ENCODE assay signal across 8 mouse cellular contexts in the genomic region with DNA sequence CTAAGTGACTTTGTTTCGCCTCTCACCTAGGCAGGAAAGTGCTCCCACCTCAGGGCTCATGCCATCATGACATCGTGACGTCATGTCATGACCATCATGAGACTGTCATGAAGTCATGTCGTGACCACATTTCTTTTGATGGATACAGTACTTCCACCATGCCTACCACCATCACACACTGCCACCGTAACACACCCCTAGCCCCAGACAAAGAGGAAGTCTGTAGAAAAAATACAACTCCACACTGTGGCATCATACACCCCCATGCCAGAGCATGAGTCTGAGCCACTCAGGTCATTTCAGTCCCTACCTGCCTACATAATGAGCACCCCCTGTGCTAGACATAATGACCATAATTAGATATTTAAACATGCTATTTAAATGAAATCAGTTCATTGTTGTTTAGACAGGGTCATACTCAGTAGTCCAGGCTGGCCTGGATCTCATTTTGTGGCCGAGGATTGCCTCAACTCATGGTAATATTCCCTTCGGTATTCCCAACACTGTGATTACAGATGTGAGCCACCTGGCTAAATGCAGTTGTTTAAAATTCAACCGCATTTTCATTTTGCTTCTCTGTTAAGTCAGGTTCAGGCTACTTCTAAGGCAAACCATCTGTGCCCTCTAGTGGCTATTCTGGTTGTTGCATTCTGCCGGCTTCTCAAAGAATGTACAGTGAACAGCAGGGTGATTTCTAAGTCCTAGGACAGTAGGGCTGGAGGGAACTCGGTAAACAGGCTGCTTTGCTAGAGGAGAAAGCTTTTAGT. TPM values are rescaled to one million over a fixed set of nuclear protein-coding genes. Genes with fewer than 3 reads are reported as not detected.
DNase-seq lines count a peak whose midpoint lies in the region; ATAC-seq and TF ChIP-seq lines count a peak whose summit lies in the region.

No protein-coding gene starts in this region.

- H3K4me2 ChIP-seq in embryonic facial prominence, embryonic 11.5 days (ENCODE audit: low read depth, low read length): no peak overlapping the region
- H3K4me2 ChIP-seq in kidney, embryonic 14.5 days (replicated peaks; ENCODE audit: low read depth, low read length): no peak overlapping the region
- H3K4me2 ChIP-seq in limb, embryonic 13.5 days (replicated peaks): no peak overlapping the region
- H3K4me2 ChIP-seq in midbrain, embryonic 15.5 days: no peak overlapping the region

- peak; percentile 97 for DNase-seq in 3T3-L1 (ENCODE audit: low read depth, low spot score)
- DNase-seq in adrenal gland, postnatal 14 days: peak; percentile 86
- peak; percentile 96 for DNase-seq in embryonic facial prominence, embryonic 11.5 days (ENCODE audit: low spot score)
- DNase-seq in heart, adult 2 months: peak; percentile 72 to 80
- DNase-seq in spleen, adult 2 months (ENCODE audit: low read depth in 1 of 2, low spot score in 2 of 2): peak; percentile 82 to 83

- TF ChIP-seq POLR2A in heart, adult 2 months (IDR thresholded peaks at IDR 0.05; ENCODE audit: insufficient read depth, low read depth, low read length): no peak
- no peak for TF ChIP-seq POLR2A in spleen, adult 2 months (IDR thresholded peaks at IDR 0.05; ENCODE audit: low read depth, low read length)

- no peak overlapping the region for H3K27ac ChIP-seq in embryonic facial prominence, embryonic 11.5 days (replicated peaks; ENCODE audit: low read depth, low read length)
- H3K27ac ChIP-seq in heart, adult 2 months: no peak overlapping the region
- H3K27ac ChIP-seq in kidney, embryonic 14.5 days (ENCODE audit: low read depth, low read length): no peak overlapping the region
- no peak overlapping the region for H3K27ac ChIP-seq in limb, embryonic 13.5 days
- no peak overlapping the region for H3K27ac ChIP-seq in midbrain, embryonic 15.5 days
- no peak overlapping the region for H3K27ac ChIP-seq in spleen, adult 2 months (ENCODE audit: insufficient read depth, low read length)

- no peaks in the 10 kb centered on the region for H3K9me3 ChIP-seq in embryonic facial prominence, embryonic 11.5 days (replicated peaks; ENCODE audit: control insufficient read depth, low read length)
- no peaks in the 10 kb centered on the region for H3K9me3 ChIP-seq in kidney, embryonic 14.5 days (ENCODE audit: control insufficient read depth, low read length)
- H3K9me3 ChIP-seq in limb, embryonic 13.5 days: no peaks in the 10 kb centered on the region
- H3K9me3 ChIP-seq in midbrain, embryonic 15.5 days: no peaks in the 10 kb centered on the region

- 33% methylated on average over 10 of the region's 10 CpGs for WGBS in embryonic facial prominence, embryonic 11.5 days
- 42% methylated on average over 10 of the region's 10 CpGs for WGBS in heart, adult 2 months
- 40% methylated on average over 10 of the region's 10 CpGs for WGBS in kidney, embryonic 14.5 days
- 41% methylated on average over 10 of the region's 10 CpGs for WGBS in limb, embryonic 13.5 days
- WGBS in midbrain, embryonic 15.5 days: 48% methylated on average over 10 of the region's 10 CpGs
- 24% methylated on average over 10 of the region's 10 CpGs for WGBS in spleen, adult 2 months

- H3K79me2 ChIP-seq in heart, adult 2 months (replicated peaks; ENCODE audit: control insufficient read depth, insufficient read depth, low read length): no peaks in the 10 kb centered on the region

- no peaks in the 10 kb centered on the region for H3K27me3 ChIP-seq in embryonic facial prominence, embryonic 11.5 days (ENCODE audit: control insufficient read depth, insufficient read depth, low read length)
- H3K27me3 ChIP-seq in heart, adult 2 months (ENCODE audit: control insufficient read depth, insufficient read depth, low read length): no peaks in the 10 kb centered on the region
- no peaks in the 10 kb centered on the region for H3K27me3 ChIP-seq in kidney, embryonic 14.5 days (ENCODE audit: control insufficient read depth, insufficient read depth, low read length)
- no peaks in the 10 kb centered on the region for H3K27me3 ChIP-seq in limb, embryonic 13.5 days
- H3K27me3 ChIP-seq in midbrain, embryonic 15.5 days (replicated peaks): no peaks in the 10 kb centered on the region
- H3K27me3 ChIP-seq in spleen, adult 2 months (ENCODE audit: control insufficient read depth, insufficient read depth, low read length): no peaks in the 10 kb centered on the region

- peak; percentile 98 for TF ChIP-seq CTCF in heart, adult 2 months (IDR thresholded peaks at IDR 0.05)
- peak; percentile 56; the same call in 1 of the 2 replicates for TF ChIP-seq CTCF in spleen, adult 2 months (IDR thresholded peaks at IDR 0.05; ENCODE audit: extremely low read depth, insufficient read depth, insufficient read length, insufficient replicate concordance)

- no peaks in the 10 kb centered on the region for H3K36me3 ChIP-seq in embryonic facial prominence, embryonic 11.5 days (replicated peaks; ENCODE audit: control insufficient read depth, insufficient read depth, low read depth, low read length)
- no peaks in the 10 kb centered on the region for H3K36me3 ChIP-seq in heart, adult 2 months (ENCODE audit: control insufficient read depth, insufficient read depth, low read length)
- H3K36me3 ChIP-seq in kidney, embryonic 14.5 days (ENCODE audit: control insufficient read depth, insufficient read depth, low read length): no peaks in the 10 kb centered on the region
- H3K36me3 ChIP-seq in limb, embryonic 13.5 days: no peaks in the 10 kb centered on the region
- no peaks in the 10 kb centered on the region for H3K36me3 ChIP-seq in midbrain, embryonic 15.5 days (replicated peaks)
- no peaks in the 10 kb centered on the region for H3K36me3 ChIP-seq in spleen, adult 2 months (ENCODE audit: control insufficient read depth, insufficient read depth, low read length)

- intact Hi-C loops in heart, adult 2 months (cut with DNase I): loop anchor here (1.0 to 5.0 kb wide), 4 partner anchors 100 to 320 kb away; no protein-coding TSS in a partner anchor

- no peaks in the 10 kb centered on the region for H3K4me1 ChIP-seq in embryonic facial prominence, embryonic 11.5 days (ENCODE audit: control insufficient read depth, insufficient read depth, low read length)
- H3K4me1 ChIP-seq in heart, adult 2 months (ENCODE audit: control insufficient read depth, insufficient read depth, low read length): peaks cover 1% of the 10 kb centered on the region; the same call in 1 of the 2 replicates
- no peaks in the 10 kb centered on the region for H3K4me1 ChIP-seq in kidney, embryonic 14.5 days (ENCODE audit: control insufficient read depth, insufficient read depth, low read length)
- no peaks in the 10 kb centered on the region for H3K4me1 ChIP-seq in limb, embryonic 13.5 days
- no peaks in the 10 kb centered on the region for H3K4me1 ChIP-seq in midbrain, embryonic 15.5 days
- H3K4me1 ChIP-seq in spleen, adult 2 months (ENCODE audit: control insufficient read depth, insufficient read depth, insufficient read length): no peaks in the 10 kb centered on the region

- H3K4me3 ChIP-seq in embryonic facial prominence, embryonic 11.5 days (ENCODE audit: low read depth, low read length): no peak overlapping the region
- H3K4me3 ChIP-seq in heart, adult 2 months: no peak overlapping the region
- no peak overlapping the region for H3K4me3 ChIP-seq in kidney, embryonic 14.5 days (ENCODE audit: low read length)
- no peak overlapping the region for H3K4me3 ChIP-seq in limb, embryonic 13.5 days
- no peak overlapping the region for H3K4me3 ChIP-seq in midbrain, embryonic 15.5 days
- H3K4me3 ChIP-seq in spleen, adult 2 months (ENCODE audit: extremely low read depth, insufficient read depth, insufficient read length): no peak overlapping the region

- ATAC-seq in embryonic facial prominence, embryonic 11.5 days (replicated peaks; ENCODE audit: insufficient number of reproducible peaks, low FRiP score, low TSS enrichment, low read depth): peak; percentile 74
- ATAC-seq in kidney, embryonic 14.5 days (ENCODE audit: low FRiP score, low TSS enrichment): peak; percentile 92
- peak; percentile 85 for ATAC-seq in limb, embryonic 13.5 days (ENCODE audit: low FRiP score, low read depth)
- peak; percentile 89 for ATAC-seq in midbrain, embryonic 15.5 days (replicated peaks)

- no peak for TF ChIP-seq EP300 in heart, adult 2 months (IDR thresholded peaks at IDR 0.05; ENCODE audit: insufficient read depth, low read depth, low read length)

- H3K9ac ChIP-seq in embryonic facial prominence, embryonic 11.5 days (replicated peaks; ENCODE audit: low read length): no peak overlapping the region
- H3K9ac ChIP-seq in heart, adult 2 months (ENCODE audit: low read depth, low read length): no peak overlapping the region
- no peak overlapping the region for H3K9ac ChIP-seq in kidney, embryonic 14.5 days (ENCODE audit: low read depth, low read length)
- H3K9ac ChIP-seq in limb, embryonic 13.5 days: no peak overlapping the region
- H3K9ac ChIP-seq in midbrain, embryonic 15.5 days: no peak overlapping the region

RNA-seq across cellular contexts. Expression of a gene that starts 39.0 kb away (rescaled TPM):
- 0.08 and 0.22 TPM in 2 replicates for total RNA-seq in adrenal gland, postnatal 14 days (2021)
- 0.14 and 0.29 TPM in 2 replicates for polyA plus RNA-seq in embryonic facial prominence, embryonic 11.5 days (2014; fragmentation: Nextera tagmentation; extraction: Ambion mirVana)
- not detected for total RNA-seq in heart, adult 2 months (2021)
- polyA plus RNA-seq in heart, adult 2 months (2012; rRNA removed): not detected in 2 replicates
- polyA plus RNA-seq in kidney, embryonic 14.5 days (2014; fragmentation: Nextera tagmentation; extraction: Ambion mirVana): 0.10 TPM in 1 of 2 replicates, not detected in the other
- 0.04 and 0.10 TPM in 2 replicates for polyA plus RNA-seq in limb, embryonic 13.5 days (2015; fragmentation: Nextera tagmentation; extraction: Ambion mirVana)
- polyA plus RNA-seq in midbrain, embryonic 15.5 days (2015; fragmentation: Nextera tagmentation; extraction: Ambion mirVana): 0.97 and 1.6 TPM in 2 replicates
- polyA plus RNA-seq in spleen, adult 2 months (2012; rRNA removed): 0.05 and 0.07 TPM in 2 replicates
